Mouse (Mus musculus) c-Kit-negative CD71-positive TER-119-positive erythroid progenitor cells, embryonic 14.5 days (primary cell): ENCODE measurements around the gene Lrrc59.

Source experiments
- DNase-seq: peaks from one replicate; pipeline ENCODE4 v3.0.0-alpha.2; 2013; ENCODE audit warnings: low read depth, low spot score

The Lrrc59 gene

DNA sequence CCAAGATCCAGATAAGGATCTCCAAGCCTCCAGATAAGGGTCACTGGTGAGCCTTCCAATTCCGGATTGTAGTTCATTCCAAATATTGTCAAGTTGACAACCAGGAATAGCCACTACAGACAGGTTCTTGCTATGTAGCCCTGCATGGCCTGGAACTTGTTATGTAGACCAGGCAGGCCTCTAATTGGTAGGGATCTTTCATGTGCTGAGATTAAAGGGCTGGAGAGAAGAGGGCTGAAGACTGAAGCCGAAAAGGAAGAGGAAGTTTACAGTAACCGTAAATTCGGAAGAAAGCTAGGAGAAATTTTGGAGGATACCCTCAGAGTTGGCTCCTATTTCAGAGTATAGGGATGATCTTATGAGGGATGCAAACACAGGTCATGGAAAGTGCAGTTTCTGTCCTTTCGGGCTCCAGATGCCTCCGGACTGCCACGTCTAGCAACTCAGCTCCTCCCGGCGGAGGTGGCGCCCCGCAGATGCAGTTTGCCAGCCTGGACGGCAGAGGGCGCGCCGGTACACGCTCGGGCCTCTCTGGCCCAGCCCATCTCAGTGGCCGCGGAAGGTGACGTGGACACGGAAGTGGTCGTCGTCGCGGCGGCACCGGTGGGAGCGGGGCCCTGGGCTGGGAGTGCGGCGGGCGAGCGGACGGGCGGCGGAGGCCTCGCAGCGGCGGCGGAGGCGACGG is at the start of gene Lrrc59:
Lrrc59 (plus strand) TSS at position 569 of the 685 bp plus-strand sequence.
- peak; percentile 78 for DNase-seq

- DNase-seq, result no peak
Measured at GRCm38 (mm10) chr11:94580111-94580740, 49.3 kb upstream of the Lrrc59 start.

GRCm38 (mm10) chr11:94585091-94585490 is 44.5 kb upstream of the Lrrc59 start:
- DNase-seq, result no peak

- DNase-seq, result no peak
Measured at GRCm38 (mm10) chr11:94587511-94587910, 42.1 kb upstream of the Lrrc59 start.

GRCm38 (mm10) chr11:94596311-94596852 is 33.2 kb upstream of the Lrrc59 start:
- peak; percentile 12 for DNase-seq

GRCm38 (mm10) chr11:94597319-94597718 is 32.2 kb upstream of the Lrrc59 start:
- no peak for DNase-seq

DNA sequence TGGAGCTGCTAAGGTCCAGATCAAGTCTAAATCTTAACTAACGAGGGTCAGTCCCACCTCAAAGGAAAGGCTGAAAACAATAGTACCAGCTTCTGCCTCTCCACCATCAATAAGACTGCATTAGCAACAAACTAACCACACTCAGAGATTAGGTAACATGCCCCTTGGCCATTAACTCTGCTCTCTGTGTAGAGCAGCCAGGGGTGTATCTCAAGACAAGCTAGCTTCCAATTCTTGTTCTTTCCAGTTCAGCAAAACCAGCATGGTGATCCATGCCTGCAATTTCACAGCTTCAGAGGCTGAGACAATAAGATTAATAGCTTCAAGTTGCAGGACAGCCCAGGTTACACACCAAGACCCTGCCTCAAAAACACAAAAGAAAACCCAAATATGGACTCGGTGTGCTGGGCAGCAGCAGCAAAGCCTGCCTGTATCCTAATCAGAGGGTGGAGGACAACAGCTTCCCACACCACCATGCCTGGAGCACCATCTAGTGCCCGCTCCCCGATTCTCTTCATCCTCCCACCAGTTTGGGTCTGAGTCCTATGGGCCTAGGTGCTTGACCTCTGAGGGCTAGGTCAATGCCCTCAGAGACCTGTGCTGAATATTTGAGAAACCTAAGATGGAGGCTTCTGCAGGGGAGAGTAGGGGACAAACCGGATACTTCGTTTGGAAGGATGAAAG is 31.0 kb upstream of the Lrrc59 start:
- no peak for DNase-seq

GRCm38 (mm10) chr11:94600447-94600846 is 29.1 kb upstream of the Lrrc59 start:
- no peak for DNase-seq

- no peak for DNase-seq
Measured at GRCm38 (mm10) chr11:94601321-94602281, 28.0 kb upstream of the Lrrc59 start, which contains the start of gene Acsf2. Gene Acsf2 (minus strand): TSS chr11:94601871.

GRCm38 (mm10) chr11:94602356-94602955 is 27.1 kb upstream of the Lrrc59 start:
- DNase-seq, result no peak

- no peak for DNase-seq
Measured at GRCm38 (mm10) chr11:94610744-94611740, 18.5 kb upstream of the Lrrc59 start.

GRCm38 (mm10) chr11:94614603-94615002 is 15.0 kb upstream of the Lrrc59 start:
- DNase-seq, result no peak

GRCm38 (mm10) chr11:94615494-94615893 is 14.1 kb upstream of the Lrrc59 start:
- DNase-seq, result no peak

DNA sequence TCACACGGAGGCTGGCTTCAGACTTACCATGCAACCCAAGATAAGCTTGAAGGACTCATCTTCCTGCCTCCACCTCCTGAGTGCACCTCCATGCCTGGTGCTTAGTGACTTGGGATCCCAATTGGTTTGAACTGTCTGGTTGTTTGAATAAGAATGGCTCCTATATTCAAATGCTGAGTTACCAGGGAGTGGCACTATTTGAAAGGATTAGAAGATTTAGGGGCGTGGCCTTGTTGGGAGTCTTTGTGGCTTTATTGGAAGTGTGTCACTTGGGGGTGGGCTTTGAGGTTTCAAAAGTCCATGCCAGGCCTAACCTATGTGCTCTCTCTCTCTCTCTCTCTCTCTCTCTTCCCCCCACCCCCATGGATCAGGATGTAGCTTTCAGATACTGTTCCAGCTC is 11.9 kb upstream of the Lrrc59 start:
- no peak for DNase-seq

- DNase-seq, result no peak
Measured at GRCm38 (mm10) chr11:94620766-94621457, 8.7 kb upstream of the Lrrc59 start.

- DNase-seq, result no peak
Measured at GRCm38 (mm10) chr11:94621458-94621852, 8.1 kb upstream of the Lrrc59 start.

- no peak for DNase-seq
Measured at GRCm38 (mm10) chr11:94622162-94622561, 7.4 kb upstream of the Lrrc59 start.

DNA sequence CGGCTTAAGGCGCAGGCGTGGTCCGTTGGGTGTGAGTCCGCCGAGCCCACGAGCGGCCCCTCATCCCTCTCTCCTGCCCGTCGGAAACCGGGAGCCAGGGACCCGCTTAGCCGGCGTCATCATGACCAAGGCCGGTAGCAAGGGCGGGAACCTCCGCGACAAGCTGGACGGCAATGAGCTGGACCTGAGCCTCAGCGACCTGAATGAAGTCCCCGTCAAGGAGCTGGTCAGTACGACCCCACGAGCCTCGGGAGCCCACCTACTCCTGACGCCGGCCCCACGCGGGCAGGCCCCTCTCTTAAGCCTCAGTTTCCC is 274 bp downstream of the Lrrc59 start:
- peak; percentile 35 for DNase-seq
